Mouse (Mus musculus): ENCODE results near the gene Cenpb.

- TF ChIP-seq ZC3H11A (IDR thresholded peaks at IDR 0.05; ENCODE audit: borderline replicate concordance, low read depth, low read length) (no peak), MAFK (IDR thresholded peaks at IDR 0.05; ENCODE audit: insufficient read depth, low read depth, low read length) (no peak), ZNF384 (IDR thresholded peaks at IDR 0.05; ENCODE audit: low read depth, low read length) (no peak), CHD2 (IDR thresholded peaks at IDR 0.05; ENCODE audit: low read depth, low read length) (no peak)
These were observed 41.1 kb downstream of the Cenpb start for GRCm38 (mm10) chr2:131138760-131139159.

Measured in ES-E14 (cell line).